Comparison of ENCODE assay signal across 16 mouse cellular contexts in genomic region chr16:20824226-20824625, GRCm38 (mm10).
DNase-seq lines count a peak whose midpoint lies in the region; ATAC-seq lines count a peak whose summit lies in the region.
"Had no signal": no experiment of that assay in that cellular context is flagged by ENCODE, and none has a peak within 500 bp of the region (broad histone marks: within the 10 kb centered on the region; RNA-seq: fewer than 3 reads in every experiment).

No protein-coding gene starts in this region.

- no peaks in the 10 kb centered on the region for H3K4me1 ChIP-seq in midbrain, embryonic 14.5 days (ENCODE audit: control insufficient read depth, insufficient read depth, low read length)
- H3K4me1 ChIP-seq in kidney, embryonic 14.5 days (ENCODE audit: control insufficient read depth, insufficient read depth, low read length), result no peaks in the 10 kb centered on the region
- H3K4me1 ChIP-seq: neural tube, embryonic 12.5 days; stomach, embryonic 15.5 days had no signal

- 55% methylated on average over 7 of the region's 7 CpGs for WGBS in midbrain, embryonic 14.5 days
- WGBS in kidney, embryonic 14.5 days, result 83% methylated on average over 7 of the region's 7 CpGs

- H3K4me3 ChIP-seq in midbrain, embryonic 14.5 days (replicated peaks; ENCODE audit: low read depth, low read length), result no peak overlapping the region
- H3K4me3 ChIP-seq in kidney, embryonic 14.5 days (ENCODE audit: low read length), result no peak overlapping the region
- H3K4me3 ChIP-seq: neural tube, embryonic 12.5 days; stomach, embryonic 15.5 days had no signal

- H3K27ac ChIP-seq in midbrain, embryonic 14.5 days (replicated peaks; ENCODE audit: low read depth, low read length), result no peak overlapping the region
- H3K27ac ChIP-seq in kidney, embryonic 14.5 days (ENCODE audit: low read depth, low read length), result no peak overlapping the region
- H3K27ac ChIP-seq: neural tube, embryonic 12.5 days; stomach, embryonic 15.5 days had no signal

- ATAC-seq in midbrain, embryonic 14.5 days (ENCODE audit: low FRiP score, low TSS enrichment), result no peak
- ATAC-seq in kidney, embryonic 14.5 days (ENCODE audit: low FRiP score, low TSS enrichment), result no peak
- ATAC-seq: forebrain, postnatal 0 days had no signal

- no peaks in the 10 kb centered on the region for H3K9me3 ChIP-seq in midbrain, embryonic 14.5 days (ENCODE audit: control insufficient read depth, low read length)
- no peaks in the 10 kb centered on the region for H3K9me3 ChIP-seq in kidney, embryonic 14.5 days (ENCODE audit: control insufficient read depth, low read length)
- H3K9me3 ChIP-seq: neural tube, embryonic 12.5 days; stomach, embryonic 15.5 days had no signal

- H3K4me2 ChIP-seq in midbrain, embryonic 14.5 days (ENCODE audit: low read length), result no peak overlapping the region
- no peak overlapping the region for H3K4me2 ChIP-seq in kidney, embryonic 14.5 days (replicated peaks; ENCODE audit: low read depth, low read length)
- H3K4me2 ChIP-seq: neural tube, embryonic 12.5 days; stomach, embryonic 15.5 days had no signal

- H3K36me3 ChIP-seq in midbrain, embryonic 14.5 days (ENCODE audit: control insufficient read depth, insufficient read depth, low read length), result no peaks in the 10 kb centered on the region
- no peaks in the 10 kb centered on the region for H3K36me3 ChIP-seq in kidney, embryonic 14.5 days (ENCODE audit: control insufficient read depth, insufficient read depth, low read length)
- H3K36me3 ChIP-seq: neural tube, embryonic 12.5 days; stomach, embryonic 15.5 days had no signal

- H3K27me3 ChIP-seq in midbrain, embryonic 14.5 days (ENCODE audit: control insufficient read depth, insufficient read depth, low read length), result no peaks in the 10 kb centered on the region
- H3K27me3 ChIP-seq in kidney, embryonic 14.5 days (ENCODE audit: control insufficient read depth, insufficient read depth, low read length), result no peaks in the 10 kb centered on the region
- H3K27me3 ChIP-seq: CH12.LX; neural tube, embryonic 12.5 days; stomach, embryonic 15.5 days had no signal

- DNase-seq in right cerebral cortex, adult 2 months (ENCODE audit: low spot score in 2 of 2), result peak; percentile 80
- DNase-seq in right cerebral cortex, postnatal 14 days, result no peak
- DNase-seq in cerebellum, postnatal 14 days, result peak; percentile 38 to 54
- DNase-seq in layer of hippocampus, adult 9-11 months, result peak; percentile 90
- peak; percentile 65 to 86 for DNase-seq in right cerebral cortex, postnatal 36 days (ENCODE audit: low spot score in 2 of 2)
- no peak for DNase-seq in lung, postnatal 10 days
- DNase-seq in midbrain, embryonic 14.5 days, result no peak
- DNase-seq: adrenal gland, adult 8-10 months; forebrain, postnatal 0 days; heart, adult 18-20 months; heart, postnatal 4 days; kidney, adult 11 months had no signal

- H3K9ac ChIP-seq in midbrain, embryonic 14.5 days (replicated peaks; ENCODE audit: low read length), result no peak overlapping the region
- H3K9ac ChIP-seq in kidney, embryonic 14.5 days (ENCODE audit: low read depth, low read length), result no peak overlapping the region
- H3K9ac ChIP-seq: forebrain, postnatal 0 days; neural tube, embryonic 12.5 days; stomach, embryonic 15.5 days had no signal

Comparison
In these comparisons a context has a peak if more than half of its experiments do, and no peak if none do; other contexts are left out.
1. DNase-seq: peak in right cerebral cortex, adult 2 months (2 of 2), cerebellum, postnatal 14 days (2 of 2), layer of hippocampus, adult 9-11 months (single experiment) and right cerebral cortex, postnatal 36 days (2 of 2); none in right cerebral cortex, postnatal 14 days (single experiment), lung, postnatal 10 days (single experiment) and midbrain, embryonic 14.5 days (single experiment).